Comparison of ENCODE assay signal across 9 mouse cellular contexts in the genomic region with DNA sequence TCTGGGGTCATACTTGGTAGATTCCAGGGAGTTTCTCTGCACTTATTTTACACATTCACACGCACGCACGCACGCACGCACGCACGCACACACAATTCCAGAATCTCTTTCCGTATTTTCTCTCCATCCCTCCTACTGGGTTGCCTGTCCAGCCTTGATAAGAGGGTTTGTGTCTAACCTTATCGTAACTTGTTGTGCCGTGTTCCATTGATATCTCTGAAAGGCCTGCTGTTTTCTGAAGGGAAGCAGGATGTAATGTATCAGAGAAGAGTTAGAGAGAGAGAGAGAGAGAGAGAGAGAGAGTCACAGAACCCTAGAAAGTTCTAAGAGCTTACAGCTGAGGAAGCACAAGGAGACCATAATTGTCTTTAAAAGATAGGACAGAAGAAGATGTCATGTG.
A peak's percentile ranks its signal among the peaks of the same experiment; 100 is the strongest.
DNase-seq lines count a peak whose midpoint lies in the region; ATAC-seq and TF ChIP-seq lines count a peak whose summit lies in the region.
"Had no signal": no experiment of that assay in that cellular context is flagged by ENCODE, and none has a peak within 500 bp of the region (broad histone marks: within the 10 kb centered on the region; RNA-seq: fewer than 3 reads in every experiment).

No protein-coding gene starts in this region.

- DNase-seq in heart, postnatal 0 days (ENCODE audit: low spot score) = no peak
- DNase-seq in heart, adult 11 months = no peak
- no peak for DNase-seq in ES-E14 (ENCODE audit: low read depth, low spot score)
- DNase-seq in liver, embryonic 14.5 days (ENCODE audit: low read depth in 3 of 3, low spot score in 3 of 3) = peak; percentile 25 to 53 (median 48)
- no peak for DNase-seq in layer of hippocampus, adult 2 months (ENCODE audit: low spot score in 2 of 2)

- TF ChIP-seq EP300 in heart, postnatal 0 days (IDR thresholded peaks at IDR 0.05; ENCODE audit: low read depth) = no peak
- peak; percentile 82 for TF ChIP-seq EP300 in liver, embryonic 14.5 days (IDR thresholded peaks at IDR 0.05; ENCODE audit: low read depth)

- peaks cover 5% of the 10 kb centered on the region; the same call in 1 of the 2 replicates for H3K4me1 ChIP-seq in heart, postnatal 0 days (ENCODE audit: control insufficient read depth, insufficient read depth)
- H3K4me1 ChIP-seq in ES-E14 (ENCODE audit: control insufficient read depth in 2 of 2, insufficient read depth in 2 of 2, low read length in 2 of 2, poor library complexity in 1 of 2) = peaks cover 0 to 2% of the 10 kb centered on the region in 2 experiments; a peak in 1 of 4 replicates
- peaks cover 4 to 13% of the 10 kb centered on the region in 2 experiments for H3K4me1 ChIP-seq in liver, embryonic 14.5 days (replicated peaks; ENCODE audit: control insufficient read depth in 2 of 2, insufficient read depth in 2 of 2, low read length in 1 of 2)

- 41% methylated on average over 10 of the region's 10 CpGs for WGBS in heart, postnatal 0 days
- 31% methylated on average over 10 of the region's 10 CpGs for WGBS in liver, embryonic 14.5 days (ENCODE audit: insufficient replicate concordance)

- peak overlapping the region; percentile 58 for H3K4me2 ChIP-seq in heart, postnatal 0 days (ENCODE audit: low read depth, low read length)
- H3K4me2 ChIP-seq in liver, embryonic 14.5 days (ENCODE audit: low read depth) = peak overlapping the region; percentile 63

- no peak for TF ChIP-seq CTCF in heart, postnatal 0 days (IDR thresholded peaks at IDR 0.05; ENCODE audit: low read depth)
- no peak for TF ChIP-seq CTCF in liver, embryonic 14.5 days (IDR thresholded peaks at IDR 0.05; ENCODE audit: low read depth)
- no peak for TF ChIP-seq CTCF in layer of hippocampus, adult 2 months (conservative IDR thresholded peaks at IDR 0.05)

- H3K4me3 ChIP-seq in heart, postnatal 0 days (ENCODE audit: low read depth, low read length) = peak overlapping the region; percentile 36
- peak overlapping the region in 1 of 2 experiments; percentile 59; a peak in 2 of 4 replicates for H3K4me3 ChIP-seq in ES-E14 (ENCODE audit: insufficient read depth in 1 of 2, low read depth in 1 of 2, low read length in 2 of 2, poor library complexity in 1 of 2, severe bottlenecking in 1 of 2)
- peak overlapping the region; percentile 35 to 61 for H3K4me3 ChIP-seq in liver, embryonic 14.5 days (ENCODE audit: insufficient read depth in 1 of 2, low read depth in 2 of 2, low read length in 2 of 2)
- no peak overlapping the region for H3K4me3 ChIP-seq in layer of hippocampus, adult 2 months
- H3K4me3 ChIP-seq: myocyte had no signal

- in situ Hi-C loops in ES-E14 (cut with MboI; ENCODE audit: low sequenced_read_pairs in 2 of 2, unreplicated experiment in 2 of 2) = no loop called here

- H3K9ac ChIP-seq in heart, postnatal 0 days (replicated peaks; ENCODE audit: low read depth, low read length) = no peak overlapping the region
- peak overlapping the region; percentile 69; the same call in 1 of the 2 replicates for H3K9ac ChIP-seq in ES-E14 (ENCODE audit: insufficient read depth, low read depth, low read length, poor library complexity, severe bottlenecking)
- H3K9ac ChIP-seq in liver, embryonic 14.5 days (replicated peaks) = peak overlapping the region; percentile 36; the same call in 1 of the 2 replicates

- no peaks in the 10 kb centered on the region for H3K27me3 ChIP-seq in heart, postnatal 0 days (ENCODE audit: control insufficient read depth, insufficient read depth, low read length)
- no peaks in the 10 kb centered on the region for H3K27me3 ChIP-seq in liver, embryonic 14.5 days (ENCODE audit: control insufficient read depth, insufficient read depth, low read length)

- no peak overlapping the region for H3K27ac ChIP-seq in heart, postnatal 0 days (ENCODE audit: low read depth)
- no peak overlapping the region; the same call in 1 of the 2 replicates for H3K27ac ChIP-seq in ES-E14 (ENCODE audit: insufficient read depth, low read depth, low read length, poor library complexity, severe bottlenecking)
- H3K27ac ChIP-seq in liver, embryonic 14.5 days = no peak overlapping the region
- no peak overlapping the region for H3K27ac ChIP-seq in layer of hippocampus, adult 2 months

- ATAC-seq in heart, postnatal 0 days (ENCODE audit: insufficient read depth, low read depth) = peak; percentile 30; the same call in 1 of the 2 replicates
- peak; percentile 33; the same call in 1 of the 2 replicates for ATAC-seq in common myeloid progenitor, adult 5-6 weeks (replicated peaks; ENCODE audit: low read depth, poor library complexity, severe bottlenecking)
- peak; percentile 90 for ATAC-seq in liver, embryonic 14.5 days (ENCODE audit: insufficient read depth)
- no peak for ATAC-seq in activated CD4-positive, CD25-positive, alpha-beta regulatory T cell, adult 4 months
- ATAC-seq: hindbrain, embryonic 16.5 days had no signal

- H3K9me3 ChIP-seq in heart, postnatal 0 days (replicated peaks; ENCODE audit: control insufficient read depth, low read length) = no peaks in the 10 kb centered on the region
- H3K9me3 ChIP-seq in ES-E14 (ENCODE audit: control insufficient read depth, insufficient read depth, low read depth, low read length) = no peaks in the 10 kb centered on the region
- no peaks in the 10 kb centered on the region for H3K9me3 ChIP-seq in liver, embryonic 14.5 days (ENCODE audit: control insufficient read depth, low read length)

- H3K36me3 ChIP-seq in heart, postnatal 0 days (replicated peaks; ENCODE audit: control insufficient read depth, insufficient read depth, low read length) = no peaks in the 10 kb centered on the region
- peaks cover 8% of the 10 kb centered on the region for H3K36me3 ChIP-seq in ES-E14 (ENCODE audit: control insufficient read depth, insufficient read depth, low read length, poor library complexity, severe bottlenecking)
- H3K36me3 ChIP-seq in liver, embryonic 14.5 days (replicated peaks; ENCODE audit: control insufficient read depth, insufficient read depth, low read depth) = no peaks in the 10 kb centered on the region

TF ChIP-seq in ES-E14, 5 proteins besides CTCF, POLR2A, EP300 and RAD21:
- TF ChIP-seq ZNF384 (IDR thresholded peaks at IDR 0.05; ENCODE audit: low read depth, low read length) = no peak
- TF ChIP-seq MAFK (IDR thresholded peaks at IDR 0.05; ENCODE audit: insufficient read depth, low read depth, low read length) = no peak
- TF ChIP-seq HCFC1 (IDR thresholded peaks at IDR 0.05; ENCODE audit: borderline replicate concordance, insufficient read depth, low read length) = no peak
- no peak for TF ChIP-seq ZC3H11A (IDR thresholded peaks at IDR 0.05; ENCODE audit: borderline replicate concordance, low read depth, low read length)
TF ChIP-seq in ES-E14: peak in this region for 0.

Comparison
In these comparisons a context has a peak if more than half of its experiments do, and no peak if none do; other contexts are left out.
1. DNase-seq: peak in liver, embryonic 14.5 days (3 of 3); none in heart, postnatal 0 days (single experiment), heart, adult 11 months (single experiment), ES-E14 (single experiment) and layer of hippocampus, adult 2 months (0 of 2).